Mouse (Mus musculus): Measurements from ENCODE around the gene Ece2.

Gene Ece2

DNA sequence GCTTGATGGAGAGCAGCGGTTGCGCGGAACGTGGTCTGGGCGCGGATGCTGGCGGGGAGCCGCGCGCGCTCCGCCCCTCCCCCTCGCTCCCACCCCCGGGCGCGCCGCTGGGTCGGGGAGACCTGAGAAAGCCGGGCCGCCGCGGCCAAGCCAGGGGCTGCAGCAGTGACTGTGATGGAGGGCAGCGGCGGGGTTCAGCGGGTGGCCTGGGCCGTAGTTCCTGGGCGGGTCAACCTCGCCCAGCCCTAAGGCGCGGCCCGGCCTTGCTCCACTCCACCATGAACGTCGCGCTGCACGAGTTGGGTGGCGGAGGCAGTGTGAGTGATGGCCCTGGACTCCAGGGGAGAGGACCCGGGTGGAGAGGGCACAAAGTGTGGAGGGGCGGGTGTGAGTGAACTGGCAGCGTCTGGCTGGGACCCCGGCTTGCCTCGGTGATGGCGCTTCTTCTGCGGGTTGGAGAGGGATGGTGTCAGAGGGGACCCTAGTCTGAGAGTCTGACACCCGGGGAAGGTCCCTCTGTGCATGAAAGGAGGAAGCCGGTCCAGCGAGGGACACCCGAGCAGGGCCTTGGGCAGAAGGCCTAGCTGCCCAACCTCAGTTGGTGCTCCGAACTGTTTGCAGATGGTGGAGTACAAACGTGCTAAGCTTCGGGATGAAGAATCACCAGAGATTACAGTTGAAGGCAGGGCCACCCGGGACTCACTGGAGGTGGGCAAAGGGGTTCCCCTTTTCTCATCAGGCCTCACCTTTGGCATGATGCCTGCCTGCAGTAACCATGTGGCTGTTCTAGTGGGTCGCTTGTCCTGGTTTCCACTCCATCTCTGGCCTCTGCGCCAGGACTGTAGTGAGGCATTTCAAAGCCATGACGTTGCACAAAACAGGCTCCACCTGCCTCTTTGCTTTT is at the start of gene Ece2:
TSS of gene Ece2 (plus strand) at position 98 of the 904 bp plus-strand sequence.
- DNase-seq: no peak

DNA sequence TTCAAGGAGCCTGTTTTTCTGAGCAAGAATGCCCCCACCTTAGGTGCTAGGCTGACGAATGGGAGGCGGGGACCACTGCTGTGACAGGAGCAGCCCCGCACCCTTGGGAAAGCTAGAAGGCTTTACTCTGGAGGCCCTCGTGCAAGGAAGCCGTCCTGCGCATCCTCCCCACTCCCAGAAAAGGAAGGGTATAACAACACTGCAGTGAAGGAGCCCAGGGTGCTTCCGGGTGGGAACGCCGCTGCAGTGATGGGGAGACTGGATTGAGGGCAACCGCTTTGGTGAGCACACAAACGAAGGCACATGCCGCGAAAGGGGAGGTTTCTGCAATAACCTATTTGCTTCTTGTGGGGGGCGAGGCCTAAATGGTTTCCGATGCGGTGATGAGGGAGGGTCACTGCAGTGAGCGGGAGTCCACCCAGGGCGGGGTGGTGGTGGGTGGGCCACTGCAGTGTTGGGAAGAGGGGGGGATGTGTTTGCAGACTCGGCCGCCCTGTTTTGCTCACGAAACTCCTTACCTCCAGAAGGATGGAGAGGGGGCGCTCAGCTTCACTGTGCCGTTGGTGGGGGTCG is 40.2 kb upstream of the Ece2 start, which contains the start of gene Vwa5b2:
TSS of gene Vwa5b2 (plus strand) at position 106 of the 573 bp plus-strand sequence.
- DNase-seq: no peak

DNA sequence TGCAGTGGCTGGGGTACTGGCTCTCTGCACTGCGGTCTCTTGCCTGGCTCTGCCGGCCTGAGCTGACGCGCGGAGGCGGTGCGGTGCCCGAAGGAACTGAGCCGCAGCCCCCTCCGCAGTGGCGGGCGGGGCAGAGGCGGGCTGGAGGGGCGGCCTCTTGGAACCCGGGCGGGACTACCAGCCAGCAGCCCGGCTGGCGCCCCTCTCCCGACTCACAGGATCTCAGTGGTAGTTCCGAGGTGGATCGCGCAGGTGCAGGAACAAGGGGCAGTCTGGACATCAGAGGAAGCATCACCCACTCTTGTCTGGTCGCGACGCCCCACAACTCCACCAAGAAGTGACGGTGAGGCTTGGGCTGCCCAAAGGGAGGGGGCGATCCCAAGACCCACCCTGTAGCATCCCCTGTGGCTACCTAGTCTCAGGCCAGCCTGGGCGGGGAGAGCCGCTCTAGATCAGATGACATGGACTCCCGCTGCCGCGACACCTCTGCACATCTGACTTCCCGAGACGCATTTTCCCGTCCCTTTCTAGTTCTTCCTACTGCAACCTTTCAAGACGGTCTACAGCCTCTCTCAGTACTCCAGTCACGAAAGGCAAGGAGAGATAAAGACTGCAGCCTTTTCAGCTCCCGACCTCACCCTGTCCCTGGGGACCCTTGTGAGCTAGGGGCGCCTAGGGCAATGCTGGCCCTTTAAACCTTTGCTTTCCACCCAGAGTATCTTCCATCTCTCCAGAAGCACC is 39.5 kb upstream of the Ece2 start:
- DNase-seq: no peak

DNA sequence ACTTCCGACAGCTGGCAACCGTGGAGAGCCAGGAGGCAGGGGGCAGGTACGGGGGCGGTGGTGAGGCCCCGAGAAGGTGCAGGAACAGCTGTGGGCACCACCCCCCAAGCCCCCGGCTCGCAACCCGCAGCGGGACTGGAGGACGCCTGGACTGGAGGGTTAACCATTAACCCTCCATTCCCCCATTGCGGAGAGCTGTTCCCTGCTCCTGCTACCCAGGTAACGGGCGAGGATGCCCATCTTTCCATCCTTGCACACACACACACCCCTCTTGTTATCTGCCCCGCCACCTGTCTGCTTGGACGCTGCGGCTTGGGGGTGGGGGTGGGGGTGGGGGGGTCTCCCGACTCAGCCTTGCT is 39.0 kb upstream of the Ece2 start:
- no peak for DNase-seq

DNA sequence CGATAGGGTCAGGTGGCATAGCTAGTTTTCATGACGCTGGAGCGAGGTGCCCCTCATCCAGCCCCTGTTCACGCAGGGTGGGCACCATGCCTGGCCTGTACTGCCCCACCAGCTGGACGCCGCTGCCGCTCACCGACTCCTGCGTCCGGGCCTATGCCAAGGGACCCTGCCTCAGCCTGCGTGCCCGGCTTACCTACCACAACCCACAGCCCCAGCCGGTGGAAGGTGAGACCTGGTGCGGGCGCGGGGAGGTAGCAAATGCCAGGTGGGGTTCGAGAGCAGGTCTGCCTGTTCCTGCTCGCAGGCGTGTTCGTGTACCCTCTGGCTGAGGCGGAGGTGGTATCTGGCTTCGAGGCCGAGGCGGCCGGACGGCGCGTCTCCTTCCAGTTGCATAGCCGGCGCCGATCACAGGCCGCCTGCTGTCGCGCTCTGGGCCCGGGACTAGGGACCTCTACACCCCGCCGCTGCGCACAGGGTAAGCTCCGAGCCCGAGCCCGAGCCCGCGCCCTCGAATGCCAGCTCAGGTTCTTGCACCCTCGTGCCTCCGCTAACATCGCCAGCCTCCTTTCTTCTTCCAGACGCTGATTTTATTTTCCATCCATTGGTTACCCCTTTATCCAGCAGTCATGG is 38.4 kb upstream of the Ece2 start:
- DNase-seq: no peak

DNA sequence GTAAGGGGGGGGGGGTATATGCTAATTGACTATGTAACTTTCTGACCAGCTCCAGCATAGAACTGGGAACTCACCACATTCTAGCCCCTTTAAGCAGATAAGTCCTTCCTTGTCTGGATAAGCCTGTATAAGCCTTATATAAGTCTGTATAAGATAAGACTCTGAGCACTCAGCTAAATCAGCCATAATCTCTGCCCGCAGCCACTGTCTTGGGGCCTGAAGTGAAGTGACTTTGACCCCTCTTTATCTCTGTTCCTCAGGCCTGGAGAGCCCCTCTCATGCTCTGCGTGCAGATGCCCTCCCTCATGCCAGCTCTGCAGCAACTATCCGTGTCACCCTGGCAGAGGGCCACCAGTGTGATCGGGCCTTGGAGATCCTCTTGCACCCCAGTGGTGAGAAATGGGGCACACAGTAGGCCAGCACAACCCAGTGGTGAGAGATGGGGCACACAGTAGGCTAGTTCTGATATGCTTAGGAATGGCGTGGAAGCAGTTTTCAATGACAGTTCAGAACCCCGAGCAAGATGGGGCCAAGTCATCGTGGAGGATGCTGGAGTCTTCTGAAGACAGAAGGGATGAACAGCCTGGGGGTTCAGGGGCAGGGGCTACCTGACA is 34.5 kb upstream of the Ece2 start:
- no peak for DNase-seq

DNA sequence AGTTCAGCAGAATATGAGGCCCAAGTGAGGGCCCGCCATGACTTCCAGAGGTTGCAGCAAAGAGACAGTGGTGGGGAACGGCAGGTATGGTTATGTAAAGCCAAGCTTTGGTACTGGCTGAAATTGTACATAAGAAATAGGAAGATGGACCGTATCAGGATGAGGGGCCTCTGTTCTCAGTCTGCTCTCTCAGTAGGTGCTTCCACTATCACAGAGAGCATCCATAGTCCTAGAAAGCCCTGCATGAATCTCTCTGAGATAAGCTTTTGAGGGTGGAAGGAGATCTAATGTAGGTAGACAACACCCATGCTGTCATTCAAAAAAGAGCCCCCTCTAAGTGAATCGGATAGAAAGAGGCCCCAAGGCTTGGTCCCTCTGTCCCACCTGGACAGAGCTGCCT is 33.9 kb upstream of the Ece2 start:
- DNase-seq: no peak

DNA sequence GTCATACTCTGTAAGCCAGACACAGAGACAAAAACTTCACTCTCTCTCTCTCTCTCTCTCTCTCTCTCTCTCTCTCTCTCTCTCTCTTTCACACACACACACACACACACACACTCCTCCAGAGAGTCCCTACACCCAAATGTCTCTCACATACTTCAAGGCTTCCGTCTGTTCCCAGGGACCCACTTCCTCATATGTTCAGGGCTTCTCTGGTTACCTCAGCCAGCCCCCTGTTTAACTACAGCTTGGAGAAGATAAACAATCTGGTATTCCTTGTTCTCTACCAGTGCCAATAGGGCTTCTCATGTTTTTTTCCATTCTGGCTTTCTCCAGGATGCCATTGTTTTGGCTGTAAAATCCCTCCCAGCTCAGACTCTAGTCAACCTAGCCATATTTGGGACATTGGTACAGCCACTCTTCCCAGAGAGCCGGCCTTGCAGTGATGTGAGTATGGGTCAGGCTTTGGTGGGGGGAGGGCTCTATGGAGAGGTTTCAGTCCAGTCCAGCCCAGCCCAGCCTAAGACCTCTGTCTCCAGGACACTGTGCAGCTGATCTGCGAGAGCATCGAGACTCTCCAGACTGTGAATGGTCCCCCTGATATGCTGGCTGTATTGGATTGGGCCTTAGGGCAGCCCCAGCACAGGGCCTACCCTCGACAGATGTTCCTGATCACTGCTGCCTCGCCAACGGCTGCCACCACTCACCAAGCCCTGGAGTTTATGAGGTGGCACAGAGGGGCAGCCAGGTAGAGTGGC is 32.8 kb upstream of the Ece2 start:
- DNase-seq: no peak

DNA sequence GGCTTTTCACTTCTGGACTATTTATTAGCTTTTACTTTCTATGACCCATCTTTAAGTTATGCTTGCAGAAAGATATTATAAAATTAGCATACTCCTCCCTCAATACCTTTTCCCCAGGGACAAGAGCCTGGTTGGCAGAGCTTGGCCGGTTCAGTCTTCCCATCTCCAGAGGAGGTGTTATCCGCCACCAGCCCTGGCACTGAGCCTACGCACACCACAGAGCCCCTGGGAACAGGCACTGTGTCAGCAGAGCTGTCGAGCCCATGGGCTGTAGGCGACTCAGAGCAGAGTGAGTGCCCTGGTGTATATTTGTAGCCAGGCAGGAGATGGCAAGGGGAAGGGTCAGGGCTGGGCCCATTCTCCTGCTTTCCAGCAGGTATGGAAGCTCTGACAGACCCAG is 29.1 kb upstream of the Ece2 start:
- DNase-seq: no peak

DNA sequence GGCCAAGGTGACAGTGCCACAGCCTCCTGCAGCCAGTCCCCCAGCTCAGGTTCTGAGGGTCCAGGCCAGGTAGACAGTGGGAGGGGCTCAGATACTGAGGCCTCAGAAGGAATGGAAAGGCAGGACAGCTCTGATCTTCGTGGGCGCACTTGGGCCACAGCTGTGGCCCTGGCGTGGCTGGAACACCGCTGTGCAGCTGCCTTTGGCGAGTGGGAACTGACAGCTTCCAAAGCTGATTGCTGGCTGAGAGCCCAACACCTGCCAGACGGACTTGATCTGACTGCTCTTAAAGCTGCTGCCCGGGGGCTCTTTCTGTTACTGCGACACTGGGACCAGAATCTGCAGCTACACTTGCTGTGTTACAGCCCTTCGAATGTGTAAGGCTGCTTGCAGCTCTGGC is 24.9 kb upstream of the Ece2 start:
- no peak for DNase-seq

DNA sequence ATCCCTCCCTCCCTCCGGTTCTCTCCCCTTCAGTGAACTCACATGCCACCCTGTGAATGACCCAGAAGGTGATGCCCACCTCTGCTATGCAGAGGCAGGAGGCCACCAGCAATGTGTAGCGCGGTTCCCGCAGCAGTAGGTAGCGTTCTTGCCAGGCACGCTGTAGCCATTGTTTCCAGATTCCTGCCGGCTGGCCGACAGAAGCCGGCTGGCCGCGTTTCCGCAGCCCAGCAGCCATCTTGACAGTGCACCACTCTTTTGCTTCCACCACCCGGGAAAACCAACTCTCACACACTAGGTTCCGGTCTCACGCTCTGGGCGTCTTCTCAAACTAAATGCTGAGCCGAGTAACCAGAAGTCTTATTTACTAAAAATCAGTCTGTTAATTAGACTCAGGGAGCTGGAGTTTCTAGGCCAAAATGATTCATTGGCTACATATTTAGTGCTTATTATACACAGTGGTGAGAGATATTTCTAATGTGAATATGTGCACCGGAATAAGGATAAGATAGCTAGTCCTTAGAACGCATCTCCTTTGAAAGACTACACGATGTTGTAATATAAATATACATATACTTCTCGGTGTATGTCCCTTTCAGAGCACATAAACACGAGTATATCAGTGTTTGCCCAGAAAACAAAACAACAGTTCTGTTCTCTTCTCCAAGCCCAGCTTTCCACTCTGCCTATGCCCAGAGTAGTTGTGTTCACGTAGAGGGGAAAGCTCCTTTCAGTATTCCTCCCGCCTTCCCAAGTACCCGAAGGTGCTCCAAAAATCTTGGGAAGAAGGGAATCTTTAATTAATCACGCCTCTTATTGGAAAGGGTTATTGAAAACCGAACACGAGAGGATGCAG is 18.9 kb upstream of the Ece2 start:
- DNase-seq: peak; percentile 84

DNA sequence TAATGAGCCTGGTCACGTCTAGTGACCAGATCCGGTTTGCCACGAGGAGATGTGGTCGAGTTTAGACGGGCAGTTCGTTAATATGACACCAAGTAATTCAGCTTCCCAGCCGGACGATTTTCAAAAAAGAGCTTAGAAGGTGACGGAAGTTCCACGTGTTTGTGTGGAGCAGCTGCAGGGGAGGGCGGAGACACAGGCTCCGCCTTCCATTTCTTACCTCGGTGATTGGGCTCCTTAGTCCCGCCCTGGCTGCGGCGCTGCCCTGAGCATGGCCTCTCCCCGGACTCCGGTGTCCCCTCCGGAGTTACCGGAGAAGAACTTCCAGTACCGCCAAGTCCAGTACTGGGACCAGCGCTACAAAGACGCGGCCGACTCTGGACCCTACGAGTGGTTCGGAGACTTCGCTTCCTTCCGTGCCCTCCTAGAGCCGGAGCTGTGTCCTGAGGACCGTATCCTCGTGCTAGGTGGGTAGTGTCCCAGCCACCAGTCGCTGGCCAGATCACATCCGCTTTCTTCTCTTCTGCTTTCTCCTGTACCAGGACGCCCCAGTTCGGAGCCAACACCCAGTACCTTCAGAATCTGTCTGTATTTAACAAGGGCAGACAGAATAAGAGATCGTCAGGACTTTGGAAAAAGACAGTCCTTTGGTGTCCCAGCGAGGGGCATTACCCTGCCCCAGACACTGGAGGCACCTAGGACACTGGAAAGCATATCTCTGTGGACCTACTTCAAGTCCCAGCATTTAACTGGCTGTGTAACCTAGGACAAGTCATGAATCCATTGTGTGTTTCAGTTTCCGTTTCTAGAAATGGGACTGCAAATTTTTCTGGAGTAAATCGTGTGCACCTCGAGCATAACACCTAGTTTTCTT is 18.0 kb upstream of the Ece2 start, which contains the start of the genes Eef1akmt4, Gm49333 and Alg3:
TSS of gene Eef1akmt4 (plus strand) at position 237 of the 871 bp plus-strand sequence.
TSS of gene Gm49333 (plus strand) at position 254 of the 871 bp plus-strand sequence.
TSS of gene Alg3 (minus strand) at position 379 of the 871 bp plus-strand sequence.
- DNase-seq: peak; percentile 95

DNA sequence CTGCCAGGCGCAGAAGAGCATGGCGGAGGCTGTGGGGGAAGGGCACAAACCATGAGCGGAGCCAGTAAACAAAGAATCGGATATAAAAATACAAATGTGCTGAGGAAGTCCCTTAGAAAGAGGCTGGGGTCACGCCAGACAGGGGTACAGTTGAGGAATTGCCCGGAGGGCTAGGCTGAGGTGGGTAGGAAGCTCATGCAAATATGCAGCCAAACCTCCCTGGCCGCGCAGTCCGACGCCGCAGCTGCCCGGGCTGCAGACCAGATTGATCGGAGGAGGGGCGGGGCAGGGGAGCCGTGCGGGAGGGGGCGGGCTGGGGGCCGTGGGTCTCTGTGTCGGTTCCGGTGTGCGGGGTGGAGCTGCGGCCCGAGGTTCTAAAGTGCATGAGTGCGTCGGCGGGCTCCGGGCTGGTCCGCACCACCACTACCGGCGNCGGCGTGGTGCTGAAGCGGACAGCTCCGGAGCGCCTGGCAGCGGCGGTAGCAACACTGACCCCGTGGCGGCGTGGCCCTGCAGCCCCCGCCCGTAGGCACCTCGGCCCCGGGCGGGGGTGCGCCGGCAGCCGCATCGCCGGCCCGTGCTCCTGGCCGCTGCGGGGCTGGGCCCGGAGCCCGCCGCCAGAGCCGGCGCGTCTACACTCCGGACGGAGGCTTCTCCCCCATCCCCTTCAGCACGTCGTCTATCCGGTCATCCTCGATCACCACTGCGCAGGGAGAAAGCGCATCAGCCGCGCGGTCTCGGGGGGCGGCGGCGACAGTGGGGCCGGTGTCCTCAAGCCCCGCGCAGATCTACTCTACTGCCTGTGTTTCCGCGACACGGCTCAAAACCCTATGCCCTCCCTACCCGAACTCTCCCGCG is 9.9 kb upstream of the Ece2 start:
- DNase-seq: no peak

DNA sequence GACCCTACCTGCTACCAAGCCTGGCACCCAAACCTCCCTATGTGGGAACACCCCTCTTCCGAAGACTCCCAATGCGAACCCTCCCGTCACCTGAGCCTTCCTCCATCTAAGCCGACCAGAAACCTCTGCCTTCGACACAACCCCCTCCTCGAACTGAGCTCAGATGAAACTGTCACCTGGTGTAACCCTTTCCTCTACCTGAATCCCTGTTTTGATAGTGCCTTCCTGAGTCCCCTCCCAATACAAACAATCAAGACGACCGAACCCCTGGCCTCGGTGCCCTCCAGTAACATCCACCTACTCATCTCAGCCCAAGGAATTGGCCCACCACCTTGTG is 9.3 kb upstream of the Ece2 start:
- DNase-seq: no peak

DNA sequence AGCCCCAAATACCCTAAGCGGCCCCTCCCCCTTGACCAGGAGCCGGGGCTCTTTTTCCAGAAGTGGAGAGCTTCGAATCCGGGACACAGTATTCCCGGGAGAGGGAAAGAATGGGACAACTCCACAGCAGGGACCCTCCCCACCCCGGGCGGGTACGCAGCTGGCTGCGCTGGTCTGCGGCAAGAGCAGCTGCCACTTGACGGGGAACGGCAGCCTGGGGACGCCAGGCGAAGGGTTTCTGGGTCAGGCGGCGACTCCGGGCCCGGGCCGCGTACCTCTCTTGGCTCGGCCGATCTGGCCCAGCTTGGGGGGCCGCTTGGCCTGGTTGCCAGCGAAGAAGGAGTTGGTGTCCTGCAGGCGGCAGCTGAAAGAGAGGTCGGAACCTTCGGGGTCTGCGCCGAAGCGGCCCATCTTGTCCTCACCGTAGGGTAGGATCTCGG is 8.9 kb upstream of the Ece2 start:
- no peak for DNase-seq

DNA sequence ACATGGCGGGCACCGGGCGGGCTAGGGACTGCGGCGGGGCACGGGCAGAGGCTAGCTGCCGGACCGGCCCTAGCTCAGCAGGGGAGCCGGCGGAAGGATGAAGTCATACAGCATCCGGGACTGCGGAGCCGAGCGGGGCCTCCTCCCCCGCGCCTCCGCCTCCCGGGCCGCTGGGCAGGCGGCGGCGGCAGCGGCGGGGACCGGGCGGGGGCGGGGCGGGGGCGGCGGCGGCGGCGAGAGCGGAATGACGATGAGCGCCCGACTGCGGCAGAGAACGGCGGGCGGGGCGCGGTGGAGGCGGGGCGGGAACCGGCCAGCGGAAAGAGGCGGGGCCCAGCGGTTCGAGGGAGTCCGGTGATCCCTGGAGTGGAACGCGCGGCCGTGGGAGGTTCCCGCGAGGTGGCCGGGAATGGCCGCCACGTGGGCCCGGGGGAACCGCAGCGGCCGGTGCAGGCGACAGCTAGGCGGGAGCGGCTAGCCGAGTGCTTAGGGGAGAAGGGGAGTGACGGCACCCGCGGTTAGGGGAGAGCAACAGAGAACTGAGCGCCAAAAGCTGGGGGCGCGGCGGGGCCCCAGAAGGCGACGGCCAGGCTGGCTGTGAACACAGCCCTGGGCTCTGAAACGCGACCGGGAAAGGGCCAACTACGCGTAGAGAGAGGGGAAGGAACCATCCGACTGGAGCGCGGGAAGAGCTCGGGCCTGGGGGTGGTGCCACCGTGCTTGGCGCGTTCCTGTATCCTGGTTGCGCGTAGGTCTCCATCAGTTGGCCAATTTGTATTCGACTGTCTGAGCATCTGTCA is 8.2 kb upstream of the Ece2 start, which contains the start of gene Camk2n2:
TSS of gene Camk2n2 (minus strand) at position 97 of the 800 bp plus-strand sequence.
- DNase-seq: peak; percentile 75

DNA sequence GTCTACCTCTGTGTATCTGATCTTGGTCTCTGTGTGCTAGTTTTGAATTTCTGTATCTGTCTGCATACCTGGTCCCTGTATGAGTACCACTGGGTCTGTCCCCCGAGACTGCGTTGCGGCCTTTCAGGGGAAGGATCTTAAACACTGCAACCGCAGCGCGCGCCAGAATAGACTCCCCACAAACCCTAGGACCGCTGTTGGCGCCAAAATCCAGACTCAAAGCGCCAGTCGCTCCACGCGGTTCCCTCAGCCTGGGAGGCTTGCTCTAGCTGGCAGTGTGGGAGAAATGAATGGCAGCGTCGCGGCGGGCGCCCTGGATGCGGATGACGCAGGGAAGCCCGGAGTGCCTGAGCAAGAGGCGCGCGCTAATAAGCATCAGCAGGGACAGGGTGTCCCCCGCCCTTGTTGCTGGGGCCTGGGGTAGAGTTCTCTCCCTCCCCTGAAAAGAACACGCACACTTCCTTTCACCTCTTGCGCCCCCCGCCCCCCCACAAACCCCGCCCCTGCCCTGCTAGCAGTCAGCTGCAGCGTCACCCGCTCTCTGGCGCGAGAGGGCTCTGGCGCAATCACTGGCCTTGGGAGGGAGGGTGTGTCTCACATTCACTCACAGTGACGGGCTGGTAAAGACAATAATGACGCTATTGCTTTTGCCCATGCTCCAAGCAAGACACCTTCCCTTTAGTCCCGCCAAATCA is 7.5 kb upstream of the Ece2 start:
- DNase-seq: peak; percentile 75
